Mouse (Mus musculus) right cerebral cortex, postnatal 10 days (tissue): ENCODE measurements around the gene Ndufs4.
"Not testable (repeated sequence)": the region's sequence is repeated elsewhere in the genome, so short reads cannot be mapped to it uniquely, and the experiment has no call there.

Experiments
- DNase-seq, 2 experiments: peaks; one replicate each; pipeline ENCODE4 v3.0.0; 2021; ENCODE audit warnings: low spot score in 2 of 2

Ndufs4 gene

GRCm38 (mm10) chr13:114343001-114343400 is 45.1 kb downstream of the Ndufs4 start:
- DNase-seq, result no peak

- DNase-seq, result no peak
Observed at GRCm38 (mm10) chr13:114319835-114320389, 68.1 kb downstream of the Ndufs4 start.

GRCm38 (mm10) chr13:114319136-114319535 is 68.9 kb downstream of the Ndufs4 start:
- DNase-seq, result no peak

GRCm38 (mm10) chr13:114315374-114315773 is 72.7 kb downstream of the Ndufs4 start:
- DNase-seq, result no peak

DNA sequence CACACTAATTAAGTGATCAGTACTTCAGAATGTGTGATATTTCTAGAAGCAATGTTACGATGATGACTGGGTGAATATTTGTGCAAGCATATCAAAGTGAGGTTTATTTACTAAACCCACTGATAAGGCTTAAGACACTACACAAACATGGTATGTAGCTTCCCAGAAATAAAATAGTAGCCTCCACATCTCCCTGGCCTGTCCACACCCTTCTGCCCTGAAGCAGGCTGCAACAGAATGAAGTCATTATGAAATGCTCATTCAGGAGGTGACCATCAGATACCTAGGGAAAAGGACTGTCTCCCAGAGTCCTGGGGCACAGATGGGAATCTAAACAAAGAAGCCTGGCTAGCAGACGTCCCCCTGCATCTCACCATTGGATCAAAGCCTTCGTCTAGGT is 73.1 kb downstream of the Ndufs4 start:
- no peak for DNase-seq

- DNase-seq, result no peak
Observed at GRCm38 (mm10) chr13:114310591-114310990, 77.5 kb downstream of the Ndufs4 start.

GRCm38 (mm10) chr13:114304684-114305083 is 83.4 kb downstream of the Ndufs4 start:
- no peak for DNase-seq

DNA sequence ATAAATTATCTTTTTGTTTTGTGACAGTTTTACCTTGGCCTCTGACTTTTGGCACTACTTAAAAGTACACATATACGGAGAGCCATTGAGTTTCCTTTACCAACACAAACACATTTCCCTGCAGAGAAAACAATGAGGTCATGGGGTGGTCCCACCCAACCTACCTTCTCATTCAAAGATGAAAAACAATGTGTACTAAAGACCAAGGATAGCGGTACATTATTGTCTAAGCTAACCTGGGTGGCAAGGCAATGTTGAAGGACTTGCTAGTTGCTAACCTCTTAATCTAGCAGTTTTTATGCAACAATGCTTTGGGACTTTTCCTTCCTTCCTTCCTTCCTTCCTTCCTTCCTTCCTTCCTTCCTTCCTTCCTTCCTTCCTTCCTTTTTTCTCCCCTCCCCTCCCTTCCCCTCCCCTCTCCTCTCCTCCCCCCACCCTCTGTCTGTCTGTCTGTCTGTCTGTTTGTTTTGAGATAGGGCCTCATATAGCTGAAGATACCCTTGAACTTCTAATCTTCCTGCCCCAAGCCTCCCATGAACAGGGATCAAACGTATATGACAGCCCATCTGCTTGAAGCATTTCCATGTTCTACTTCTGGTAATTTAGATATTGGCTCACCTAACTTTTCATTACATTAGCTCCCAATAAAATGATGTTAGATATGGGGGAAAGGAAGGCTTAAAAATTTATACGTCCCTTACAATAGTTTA is 84.4 kb downstream of the Ndufs4 start:
- no peak for DNase-seq

- DNase-seq, result no peak
Observed at GRCm38 (mm10) chr13:114297761-114298160, 90.3 kb downstream of the Ndufs4 start.

DNA sequence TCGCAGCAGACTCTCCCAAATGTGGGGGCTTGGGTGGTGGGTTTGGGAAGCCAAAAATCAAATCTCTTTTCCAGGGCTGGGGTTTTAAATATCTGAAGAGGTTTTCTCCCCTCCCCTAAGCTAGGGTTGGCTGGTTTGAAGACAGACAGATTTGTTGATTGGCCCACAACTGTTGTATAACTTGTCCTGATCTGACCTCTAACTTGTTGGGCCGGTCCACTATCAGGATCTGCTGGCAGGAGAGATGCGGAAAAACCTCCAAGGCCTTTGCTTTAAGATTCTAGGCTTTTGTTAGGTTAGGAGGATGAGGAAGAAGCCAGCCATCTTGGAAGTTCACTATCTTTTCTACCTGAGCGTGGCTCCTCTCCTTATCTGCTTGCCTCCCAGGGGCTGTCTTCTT is 91.5 kb downstream of the Ndufs4 start:
- no peak for DNase-seq

- no peak for DNase-seq
Observed at GRCm38 (mm10) chr13:114289411-114289810, 98.6 kb downstream of the Ndufs4 start.

DNA sequence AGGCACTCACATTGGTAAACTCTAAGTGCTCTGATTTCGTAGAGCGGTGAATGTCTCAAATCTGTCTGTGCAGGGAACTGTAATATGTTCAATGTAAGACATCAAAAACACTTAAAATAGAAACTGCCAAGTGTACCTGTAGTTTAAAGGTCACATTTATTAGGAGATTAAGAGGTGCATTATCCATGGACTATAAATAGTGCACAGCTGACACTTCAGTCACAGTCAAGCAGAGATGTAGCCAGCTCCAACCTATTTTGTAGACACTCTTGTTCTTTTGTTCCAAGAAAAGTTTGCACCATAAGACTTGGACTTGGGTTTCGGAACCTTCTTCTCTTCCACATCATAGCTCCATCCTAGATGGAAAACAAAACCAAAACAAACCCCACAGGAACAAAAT is 99.5 kb downstream of the Ndufs4 start:
- no peak for DNase-seq

DNA sequence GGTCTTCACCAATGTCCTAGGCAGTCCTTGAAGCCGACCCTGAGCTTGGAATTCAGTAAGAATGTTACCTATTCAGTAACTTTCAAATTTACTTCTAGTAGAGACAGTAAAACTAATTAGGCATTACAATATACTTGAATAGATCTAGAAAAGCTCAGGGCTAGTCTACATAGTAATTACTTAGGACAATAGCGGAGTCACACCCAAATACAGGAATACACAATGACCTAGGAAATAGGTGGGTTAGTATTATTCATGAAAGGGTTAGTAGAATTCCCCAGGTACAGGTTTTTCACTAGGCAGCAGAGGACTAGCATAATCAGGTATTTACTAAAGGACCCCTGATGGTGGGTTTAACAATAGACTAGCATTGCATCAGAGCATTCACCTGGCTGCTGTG is 109.4 kb downstream of the Ndufs4 start:
- not testable (repeated sequence) for DNase-seq

DNA sequence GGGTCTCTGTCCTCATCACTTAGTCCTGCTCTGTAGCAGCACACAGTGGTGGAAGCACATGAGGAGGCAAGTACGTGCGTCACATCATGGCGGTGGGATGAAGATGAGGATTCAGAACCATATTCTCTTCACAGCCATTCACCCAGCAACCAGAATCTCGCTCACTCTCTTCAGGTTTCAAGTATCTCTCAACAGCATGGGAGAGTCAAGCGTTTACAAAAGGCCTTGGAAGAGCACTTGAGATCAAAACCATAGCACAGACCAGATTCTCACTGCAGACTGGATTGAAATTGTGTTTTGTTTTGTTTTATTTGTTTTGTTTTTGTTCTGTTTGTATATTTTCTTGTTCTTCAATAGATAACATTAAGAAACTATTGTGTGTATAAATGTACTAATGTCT is 110.8 kb downstream of the Ndufs4 start:
- DNase-seq, result no peak

DNA sequence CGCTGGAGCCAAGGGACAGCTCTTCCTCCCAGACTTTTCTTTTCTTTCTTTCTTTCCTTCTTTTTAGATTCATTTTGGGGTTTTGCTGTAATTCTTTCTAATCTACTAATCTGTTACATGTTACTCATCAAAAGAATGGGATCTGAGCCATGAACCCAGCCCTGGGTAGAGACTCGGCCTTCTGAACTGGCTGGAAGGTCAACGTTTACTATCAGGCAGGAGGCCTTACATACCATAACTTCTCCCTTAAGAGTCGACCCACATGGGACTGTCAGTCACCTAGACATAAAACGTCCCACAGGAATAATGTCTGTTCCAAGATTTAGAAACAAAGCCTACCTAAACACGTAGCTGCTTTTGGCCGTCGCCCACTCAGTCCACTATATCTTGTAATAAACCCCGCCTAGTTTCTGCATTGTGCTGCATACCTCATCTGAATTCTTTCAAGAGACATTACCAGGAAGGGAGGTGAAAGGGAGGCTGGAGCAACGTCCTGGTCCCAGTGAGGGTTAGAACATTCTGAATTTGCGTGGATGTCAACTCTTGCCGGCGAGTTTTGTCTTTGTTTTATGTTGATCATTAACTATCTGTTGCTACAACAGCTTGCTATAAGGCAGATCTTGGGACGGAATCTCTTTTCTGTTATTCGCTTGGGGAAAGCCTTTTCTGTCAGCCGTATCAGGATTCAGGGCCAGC is 116.5 kb downstream of the Ndufs4 start:
- no peak for DNase-seq

GRCm38 (mm10) chr13:114267741-114268140 is 120.3 kb downstream of the Ndufs4 start:
- DNase-seq, result no peak

DNA sequence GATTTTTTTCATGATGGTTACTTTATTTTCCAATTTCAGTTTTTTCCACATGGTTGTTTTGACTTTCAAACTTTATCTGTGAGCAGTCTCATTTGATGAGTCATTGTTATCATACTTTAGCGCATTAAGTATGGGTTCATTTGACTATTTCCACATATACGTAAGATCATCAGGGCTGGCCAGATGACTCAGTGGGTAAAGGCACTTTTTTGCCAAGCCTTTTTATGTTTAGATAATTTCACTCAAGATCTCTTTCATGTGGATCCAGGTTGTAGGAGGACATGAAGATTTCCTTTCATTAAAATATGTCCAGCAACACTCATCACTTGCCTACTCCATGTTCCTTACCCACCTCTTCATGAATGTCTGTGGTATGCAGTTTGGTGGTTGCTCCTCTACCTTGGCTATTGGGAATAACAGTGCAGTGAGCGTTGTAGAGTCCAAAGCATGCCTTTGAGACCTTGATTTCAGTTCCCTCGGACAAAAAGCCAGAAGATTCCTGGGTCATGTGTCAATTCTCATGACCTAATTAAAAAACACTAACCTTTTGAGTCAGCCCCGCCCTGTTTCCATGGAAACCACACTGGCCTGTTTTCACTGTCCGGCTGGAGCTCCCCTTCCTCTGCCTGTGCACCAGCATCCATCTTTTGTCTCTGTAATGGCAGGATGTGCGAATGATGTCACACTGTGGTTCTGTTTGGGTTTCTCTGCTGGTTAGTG is 127.4 kb downstream of the Ndufs4 start:
- DNase-seq, result no peak

DNA sequence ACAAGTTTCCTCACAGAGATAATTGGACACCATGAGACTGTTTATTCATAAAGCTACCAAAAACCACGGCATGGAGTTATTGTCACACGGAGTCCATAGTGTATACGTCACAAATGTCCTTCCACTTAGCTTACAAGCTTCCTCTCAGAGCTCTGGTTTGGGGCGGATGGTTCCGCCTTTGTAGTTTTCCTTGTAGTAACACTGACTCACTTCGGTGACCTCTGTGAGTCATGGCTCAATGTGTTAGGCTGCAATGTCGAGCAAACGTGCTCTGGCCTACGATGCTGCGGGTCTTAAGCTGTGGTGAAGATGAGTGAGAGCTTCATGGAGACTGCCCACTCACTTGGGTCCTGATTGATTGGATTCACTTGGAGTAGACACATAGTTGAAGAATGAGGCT is 133.4 kb downstream of the Ndufs4 start:
- DNase-seq, result no peak
